Mouse (Mus musculus): ENCODE measurements at regions not wholly inside any gene's neighbourhood (a gene's known extent, or its start where the extent isn't known, plus 50 kb on each side); places are given as distances from the start of the nearest gene placed in this dataset.

- CTCF ChIA-PET: interaction anchor here in 1 of 4 experiments (0.7 kb wide), 1 partner anchor 814 kb away, joined by 4 read pairs; no protein-coding TSS in a partner anchor
Observed at GRCm38 (mm10) chr2:72779268-72780163, 200.7 kb downstream of the Sp3 start.

GRCm38 (mm10) chr2:72781369-72782275 is 198.6 kb downstream of the Sp3 start:
- ChIA-PET CTCF (no interaction called here), POLR2A (interaction anchor here in 1 of 4 experiments (0.6 kb wide), 1 partner anchor 790 kb away, joined by 5 read pairs; no protein-coding TSS in a partner anchor)

More at GRCm38 (mm10) chr2:72779268-72780163, 200.7 kb downstream of the Sp3 start:
- POLR2A ChIA-PET: interaction anchor here in 2 of 4 experiments (0.6 to 1.4 kb wide), 3 partner anchors 51 to 533 kb away, joined by 3 to 7 read pairs (median 3); partner anchors contain the start of gene Scrn3 (in 1 of the 2)

- POLR2A ChIA-PET: no interaction called here
- CTCF ChIA-PET: no interaction called here
Observed at GRCm38 (mm10) chr2:72782355-72782754, 197.9 kb downstream of the Sp3 start.

DNA sequence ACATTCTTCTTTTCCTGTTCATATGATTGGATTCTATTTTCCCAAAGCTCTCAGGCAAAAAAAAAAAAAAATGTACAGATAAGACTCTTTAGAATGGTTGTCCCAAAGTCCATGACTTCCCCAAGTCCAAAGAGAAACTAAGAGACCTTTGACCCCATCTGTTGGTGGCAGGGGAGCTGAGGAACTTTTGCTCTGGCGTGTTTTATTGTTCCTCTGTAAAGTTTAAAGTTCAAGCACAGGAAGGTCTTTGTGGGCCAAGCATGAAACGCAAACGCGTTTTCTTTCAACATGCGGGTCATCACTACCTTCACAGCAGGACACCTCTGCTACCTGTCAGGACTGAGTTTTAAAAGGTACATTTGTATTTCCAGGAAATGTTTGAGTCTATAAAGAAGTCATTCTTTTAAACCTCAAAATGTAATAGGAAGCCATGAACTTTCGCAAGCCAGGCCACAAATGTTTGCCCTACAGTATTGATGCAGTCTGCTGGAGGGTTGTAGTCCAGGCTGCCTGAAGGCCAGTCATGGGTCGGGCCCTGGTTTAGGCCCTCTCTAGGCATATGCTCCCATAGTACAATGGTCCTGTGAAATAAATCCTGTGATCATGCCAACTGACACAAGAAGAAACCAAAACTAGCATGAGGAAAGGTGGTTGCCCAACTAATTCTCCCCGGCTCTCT is 194.7 kb downstream of the Sp3 start:
- POLR2A ChIA-PET: interaction anchor here in 1 of 4 experiments (0.7 kb wide), 1 partner anchor 90 kb away, joined by 4 read pairs; no protein-coding TSS in a partner anchor
- CTCF ChIA-PET: no interaction called here

GRCm38 (mm10) chr2:72786044-72786737 is 194.1 kb downstream of the Sp3 start:
- ChIA-PET POLR2A (interaction anchor here in 1 of 4 experiments (0.7 kb wide), 1 partner anchor 89 kb away, joined by 4 read pairs; no protein-coding TSS in a partner anchor), CTCF (no interaction called here)

DNA sequence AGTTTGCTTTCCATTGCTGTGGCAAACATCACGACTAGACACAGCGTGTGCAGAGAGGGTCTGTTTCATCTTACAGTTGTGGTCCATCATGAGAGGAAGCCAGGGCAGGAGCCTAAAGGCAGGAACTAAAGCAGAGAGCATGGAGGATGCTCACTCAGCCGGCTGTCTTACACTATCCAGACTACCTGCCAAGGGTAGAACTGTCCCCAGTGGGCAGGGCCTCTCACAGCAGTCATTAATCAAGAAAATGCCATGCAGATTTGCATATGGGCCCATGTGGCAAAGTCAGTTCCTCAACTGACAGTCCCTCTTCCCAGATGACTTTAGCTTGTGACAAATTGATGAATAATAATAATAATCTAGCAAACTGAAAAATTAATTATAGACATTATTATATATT is 192.6 kb downstream of the Sp3 start:
- POLR2A ChIA-PET: no interaction called here

DNA sequence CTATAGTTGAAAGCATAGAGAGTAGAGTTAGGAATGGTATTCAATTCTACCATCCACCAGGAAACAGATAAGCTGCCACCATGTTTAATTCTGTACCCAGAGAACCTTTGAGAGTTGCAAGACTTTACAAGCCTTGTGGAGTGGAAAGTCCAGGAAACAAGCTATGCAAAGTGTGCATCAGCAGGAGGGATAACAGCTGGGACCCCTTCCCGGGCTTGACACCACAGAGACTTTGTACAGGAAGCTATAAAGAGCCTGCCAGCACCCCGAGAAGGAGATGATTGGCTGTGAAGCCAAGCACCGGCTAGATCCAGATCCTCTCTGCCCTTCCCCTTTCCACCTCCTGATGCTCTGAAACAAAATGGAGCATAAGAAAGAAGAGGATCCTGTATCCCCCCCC is 188.8 kb downstream of the Sp3 start:
- POLR2A ChIA-PET: interaction anchor here in 1 of 4 experiments (1.0 kb wide), 1 partner anchor 75 kb away, joined by 3 read pairs; no protein-coding TSS in a partner anchor
- CTCF ChIA-PET: no interaction called here

More for the DNA sequence above, 192.6 kb downstream of the Sp3 start:
- CTCF ChIA-PET: no interaction called here

DNA sequence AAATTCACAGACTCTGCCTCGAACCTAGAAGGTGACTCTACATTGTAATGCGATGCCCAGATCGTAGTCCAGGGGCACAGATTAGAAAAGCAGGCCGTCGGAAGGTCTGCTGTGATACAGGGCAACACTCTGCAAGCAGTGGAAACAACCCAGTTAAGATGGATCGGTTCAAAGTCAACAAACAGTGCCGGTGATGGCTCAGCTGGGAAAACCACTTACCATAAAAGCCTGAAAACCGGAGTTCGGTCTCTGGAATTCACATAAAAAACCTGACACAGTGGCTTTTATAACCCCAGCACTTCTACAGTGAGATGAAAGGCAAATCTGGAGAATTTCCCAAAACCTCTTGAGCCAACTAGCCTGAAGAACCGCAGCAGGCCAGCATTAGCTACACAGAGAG is 186.8 kb downstream of the Sp3 start:
- CTCF ChIA-PET: no interaction called here
- POLR2A ChIA-PET: no interaction called here

DNA sequence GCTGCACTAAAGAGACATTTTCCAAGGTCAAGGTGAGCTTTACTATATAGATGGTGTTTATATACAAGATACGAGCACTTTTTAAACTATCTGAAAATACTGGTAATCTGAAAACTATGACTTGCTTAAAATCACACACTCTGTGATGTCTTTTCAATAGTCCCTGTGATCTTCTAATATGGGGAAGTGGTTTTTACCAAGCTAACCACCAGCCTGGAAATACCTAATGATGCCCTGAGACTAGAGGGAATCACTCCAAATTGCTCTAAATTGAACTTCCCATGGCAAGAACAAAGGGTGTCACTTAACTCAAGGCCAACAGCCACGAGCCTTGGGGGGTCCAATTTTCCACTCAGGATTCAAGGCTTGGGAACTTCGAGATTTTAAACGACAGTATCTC is 185.7 kb downstream of the Sp3 start:
- POLR2A ChIA-PET: interaction anchor here in 1 of 4 experiments (0.6 kb wide), 1 partner anchor 43 kb away, joined by 8 read pairs; no protein-coding TSS in a partner anchor
- CTCF ChIA-PET: no interaction called here

- ChIA-PET CTCF (no interaction called here), POLR2A (no interaction called here)
Observed at GRCm38 (mm10) chr2:72797002-72797718, 183.1 kb downstream of the Sp3 start.

DNA sequence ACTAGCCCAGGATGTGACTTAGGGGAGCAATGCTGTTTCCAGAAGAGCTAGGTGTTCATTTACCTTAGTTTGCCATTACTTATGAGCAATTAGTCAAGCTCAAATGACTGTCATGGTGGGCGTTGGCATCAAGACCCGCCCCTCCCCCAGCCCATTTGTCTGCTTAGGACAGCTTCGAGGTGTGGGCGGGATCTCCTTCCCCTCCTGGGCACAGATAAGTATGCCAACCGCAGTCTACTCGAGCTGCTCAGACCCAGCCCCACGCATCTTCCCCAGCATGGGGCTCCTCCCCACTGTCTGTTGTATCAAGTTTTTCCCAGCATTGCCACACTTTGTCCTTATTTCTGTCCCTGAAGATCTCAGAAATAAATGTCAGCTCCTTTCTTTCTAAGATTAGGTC is 179.6 kb downstream of the Sp3 start:
- ChIA-PET CTCF (no interaction called here), POLR2A (no interaction called here)

GRCm38 (mm10) chr2:72813282-72813974 is 166.8 kb downstream of the Sp3 start:
- POLR2A ChIA-PET: no interaction called here
- CTCF ChIA-PET: no interaction called here

- CTCF ChIA-PET: no interaction called here
Observed at GRCm38 (mm10) chr2:72825251-72825650, 155.0 kb downstream of the Sp3 start.

GRCm38 (mm10) chr2:72829139-72829538 is 151.1 kb downstream of the Sp3 start:
- POLR2A ChIA-PET: interaction anchor here in 2 of 4 experiments (1.0 to 2.8 kb wide), 3 partner anchors 10 to 183 kb away, joined by 4 to 15 read pairs (median 6); no protein-coding TSS in a partner anchor
- CTCF ChIA-PET: no interaction called here

More at GRCm38 (mm10) chr2:72825251-72825650, 155.0 kb downstream of the Sp3 start:
- POLR2A ChIA-PET: interaction anchor here in 1 of 4 experiments (0.7 kb wide), 1 partner anchor 434 kb away, joined by 3 read pairs; no protein-coding TSS in a partner anchor

GRCm38 (mm10) chr2:72832770-72833169 is 147.5 kb downstream of the Sp3 start:
- CTCF ChIA-PET: no interaction called here
- POLR2A ChIA-PET: no interaction called here

DNA sequence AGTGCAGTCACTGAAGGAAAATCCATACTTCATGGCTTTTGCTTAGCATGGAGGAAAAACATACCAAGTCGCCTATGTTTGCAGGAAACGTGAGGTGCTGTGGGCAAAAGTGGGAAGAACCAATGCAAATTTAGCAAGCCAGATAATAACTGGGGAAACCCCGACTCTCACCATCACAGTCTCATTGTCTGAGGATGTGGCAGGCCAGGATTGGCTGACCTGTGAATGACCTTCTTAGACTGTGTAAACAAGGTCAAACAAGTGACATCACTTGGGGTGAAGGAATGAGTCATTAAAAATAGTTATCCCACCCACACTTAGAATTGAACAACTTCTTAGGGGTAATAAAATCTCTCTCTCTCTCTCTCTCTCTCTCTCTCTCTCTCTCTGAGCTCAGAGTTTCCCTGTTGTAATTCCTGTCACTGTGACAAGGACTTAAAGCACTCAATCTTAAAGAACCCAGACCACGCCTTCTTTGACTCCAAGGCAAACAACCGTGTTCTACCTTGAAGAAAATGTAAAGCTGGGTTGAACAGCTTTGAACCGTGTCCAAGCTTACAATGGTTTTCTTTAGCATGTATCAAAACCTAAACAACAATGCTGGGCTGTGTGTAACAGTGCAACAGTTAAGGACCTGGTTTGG is 142.0 kb downstream of the Sp3 start:
- CTCF ChIA-PET: interaction anchor here in 1 of 4 experiments (0.6 kb wide), 2 partner anchors 10 to 440 kb away, joined by 3 read pairs; no protein-coding TSS in a partner anchor
- POLR2A ChIA-PET: interaction anchor here (0.6 to 2.3 kb wide), 17 partner anchors 9 to 548 kb away, joined by 3 to 15 read pairs (median 4); partner anchors contain the start of gene Gpr155 (in 1 of the 4)

GRCm38 (mm10) chr2:72839673-72840072 is 140.6 kb downstream of the Sp3 start:
- ChIA-PET POLR2A (interaction anchor here in 2 of 4 experiments (0.7 to 2.3 kb wide), 3 partner anchors 10 to 132 kb away, joined by 3 to 15 read pairs (median 6); no protein-coding TSS in a partner anchor), CTCF (no interaction called here)
